Mouse (Mus musculus) embryonic facial prominence, embryonic 11.5 days (tissue): ENCODE measurements around the gene Wsb1. TPM values are rescaled to one million over a fixed set of nuclear protein-coding genes. Genes with fewer than 3 reads are reported as not detected.

Experiments
- ATAC-seq: fragments of 200-750 bp; cut with Nextera tagmentation; replicated peaks from 2 replicates; pipeline ENCODE4 v1.8.0; 2017; ENCODE audit warnings: low read depth; ENCODE audit not compliant: insufficient number of reproducible peaks, low FRiP score, low TSS enrichment
- DNase-seq: peaks from one replicate; pipeline ENCODE4 v3.0.0-alpha.2; 2015; ENCODE audit warnings: low spot score
- H3K27ac ChIP-seq: fragments of 300-500 bp; sonication (generic); replicated peaks from 2 replicates; pipeline ENCODE4 v1.5.1; 2014; ENCODE audit warnings: mild to moderate bottlenecking, low read depth, low read length, control low read depth
- H3K27me3 ChIP-seq: fragments of 300-500 bp; sonication (generic); 2 replicates; pipeline ENCODE4 v1.6.1; 2014; ENCODE audit warnings: mild to moderate bottlenecking, low read length, moderate library complexity, mixed read lengths; ENCODE audit not compliant: control insufficient read depth, insufficient read depth
- H3K36me3 ChIP-seq: fragments of 300-500 bp; sonication (generic); replicated peaks from 2 replicates; pipeline ENCODE4 v1.6.1; 2014; ENCODE audit warnings: low read depth, mild to moderate bottlenecking, low read length, moderate library complexity, mixed read lengths; ENCODE audit not compliant: control insufficient read depth, insufficient read depth
- H3K4me1 ChIP-seq: fragments of 300-500 bp; sonication (generic); 2 replicates; pipeline ENCODE4 v1.6.1; 2014; ENCODE audit warnings: low read length, mixed read lengths; ENCODE audit not compliant: control insufficient read depth, insufficient read depth
- H3K4me2 ChIP-seq: fragments of 300-500 bp; sonication (generic); 2 replicates; pipeline ENCODE4 v1.6.1; 2014; ENCODE audit warnings: low read depth, mild to moderate bottlenecking, control low read depth, low read length, moderate library complexity
- H3K4me3 ChIP-seq: fragments of 300-500 bp; sonication (generic); 2 replicates; pipeline ENCODE4 v1.5.1; 2014; ENCODE audit warnings: low read depth, low read length, control low read depth
- H3K9ac ChIP-seq: fragments of 300-500 bp; sonication (generic); replicated peaks from 2 replicates; pipeline ENCODE4 v1.6.1; 2014; ENCODE audit warnings: mild to moderate bottlenecking, control low read depth, low read length
- H3K9me3 ChIP-seq: fragments of 300-500 bp; sonication (generic); replicated peaks from 2 replicates; pipeline ENCODE4 v1.6.1; 2016; ENCODE audit warnings: mild to moderate bottlenecking, low read length, inconsistent platforms, mixed read lengths; ENCODE audit not compliant: control insufficient read depth
- WGBS: fragments of 180-500 bp; shearing (Covaris S2); extraction: QIAGEN DNeasy Blood & Tissue Kit; methylation state at CpG from one replicate; pipeline ENCODE4 v1.1.7; 2014; 5-methylcytosine and 5-hydroxymethylcytosine counted together
- polyA plus RNA-seq: library from polyadenylated mRNA; unstranded; fragments of >200 nt; fragmentation: Nextera tagmentation; extraction: Ambion mirVana; gene quantifications from 2 replicates; pipeline ENCODE4 v1.2.1, GENCODE M21; 2014

Gene Wsb1
- polyA plus RNA-seq, 1 experiment from 2014 or later: 480 TPM

DNA sequence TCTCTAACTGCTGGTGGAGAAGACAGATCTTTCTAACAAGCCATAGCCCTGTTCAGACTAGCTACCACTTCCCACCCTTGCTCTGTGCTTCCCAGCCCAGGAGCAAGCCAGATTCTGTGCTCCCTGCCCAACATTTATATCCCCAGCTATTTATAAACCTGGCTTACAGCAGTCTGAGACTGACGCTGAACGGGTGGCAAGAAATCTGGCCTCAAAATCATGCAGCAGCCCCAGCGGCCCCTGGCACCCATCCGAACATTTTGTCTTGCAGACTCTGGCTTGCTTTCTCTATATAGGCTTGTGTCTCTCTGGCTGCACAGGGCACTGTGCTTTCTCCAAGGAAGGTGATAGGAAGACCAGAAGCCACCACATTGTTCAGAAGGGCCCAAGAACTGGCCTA lies 63.3 kb downstream of the Wsb1 start:
- Histone ChIP-seq H3K9ac (no peak overlapping the region), H3K27me3 (no peaks in the 10 kb centered on the region), H3K4me3 (no peak overlapping the region), H3K9me3 (no peaks in the 10 kb centered on the region), H3K4me1 (no peaks in the 10 kb centered on the region), H3K36me3 (no peaks in the 10 kb centered on the region), H3K4me2 (no peak overlapping the region), H3K27ac (no peak overlapping the region)
- ATAC-seq (no peak), DNase-seq (no peak)
- WGBS: 89% methylated on average over 4 of the region's 4 CpGs

DNA sequence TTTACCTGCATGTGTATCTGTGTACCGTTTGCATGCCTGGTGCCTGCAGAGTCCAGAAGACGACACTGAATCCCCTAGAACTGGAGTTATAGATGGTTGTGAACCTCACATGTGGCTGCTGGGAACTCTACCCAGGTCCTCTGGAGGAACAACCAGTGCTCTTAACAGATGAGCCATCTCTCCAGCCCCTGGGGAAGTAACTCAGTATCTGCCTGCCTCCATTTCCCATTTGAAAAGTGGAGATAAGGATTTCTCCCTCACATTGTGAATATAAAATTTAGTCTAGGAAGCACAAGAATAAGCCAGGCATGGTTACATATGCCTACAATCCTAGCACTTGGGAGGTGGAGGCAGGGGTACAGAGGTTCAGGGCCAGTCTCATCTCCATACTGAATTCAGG lies 64.2 kb downstream of the Wsb1 start:
- Histone ChIP-seq H3K9ac (no peak overlapping the region), H3K27me3 (no peaks in the 10 kb centered on the region), H3K9me3 (no peaks in the 10 kb centered on the region), H3K4me2 (no peak overlapping the region), H3K27ac (no peak overlapping the region), H3K4me3 (no peak overlapping the region), H3K4me1 (no peaks in the 10 kb centered on the region), H3K36me3 (no peaks in the 10 kb centered on the region)
- WGBS: 89% methylated on average over 2 of the region's 2 CpGs
- DNase-seq (no peak), ATAC-seq (no peak)

Other genes starting within 250 kb of the Wsb1 start
- 2.9 and 4.3 TPM in 2 replicates for gene Ksr1, start 108.3 kb downstream of the Wsb1 start, polyA plus RNA-seq
- not detected in 2 replicates for gene Gm9964, start 42.2 kb upstream of the Wsb1 start, polyA plus RNA-seq
- 8.1 and 10.4 TPM in 2 replicates for gene Nf1, start 85.0 kb upstream of the Wsb1 start, polyA plus RNA-seq
- gene Omg, start 249.4 kb upstream of the Wsb1 start, polyA plus RNA-seq: 0.21 and 0.58 TPM in 2 replicates